Mouse (Mus musculus): ENCODE measurements at regions not wholly inside any gene's neighbourhood (a gene's known extent, or its start where the extent isn't known, plus 50 kb on each side); places are given as distances from the start of the nearest gene placed in this dataset.

- Histone ChIP-seq H3K79me3 (ENCODE audit: low read depth) (no peaks in the 10 kb centered on the region), H3K36me3 (ENCODE audit: control insufficient read depth, insufficient read depth) (no peaks in the 10 kb centered on the region), H3ac (ENCODE audit: control insufficient read depth, insufficient read length, low read depth) (no peak overlapping the region), H3K79me2 (ENCODE audit: control insufficient read depth, insufficient read depth) (no peaks in the 10 kb centered on the region), H3K4me3 (ENCODE audit: insufficient read depth, poor library complexity, severe bottlenecking) (no peak overlapping the region), H3K27me3 (ENCODE audit: control insufficient read depth, insufficient read depth, insufficient read length) (no peaks in the 10 kb centered on the region)
- TF ChIP-seq FOSL1 (IDR thresholded peaks at IDR 0.05; ENCODE audit: insufficient read depth, low read length, poor library complexity, severe bottlenecking) (no peak), MAX (IDR thresholded peaks at IDR 0.05) (no peak), MYOD1 (IDR thresholded peaks at IDR 0.05; ENCODE audit: control insufficient read depth, insufficient read length, low read depth) (no peak), CEBPB (IDR thresholded peaks at IDR 0.05; ENCODE audit: low read depth) (no peak), MYOG (IDR thresholded peaks at IDR 0.05; ENCODE audit: control insufficient read depth, extremely low read depth, insufficient read length) (no peak), CTCF (IDR thresholded peaks at IDR 0.05; ENCODE audit: control insufficient read depth, insufficient read depth, insufficient read length) (no peak), USF1 (IDR thresholded peaks at IDR 0.05; ENCODE audit: low read depth) (no peak)
Measured at GRCm38 (mm10) chr13:47720645-47721044, 540.4 kb upstream of the Id4 start.

- Histone ChIP-seq H3K79me2 (ENCODE audit: control insufficient read depth, insufficient read depth) (no peaks in the 10 kb centered on the region), H3ac (ENCODE audit: control insufficient read depth, insufficient read length, low read depth) (no peak overlapping the region), H3K27me3 (ENCODE audit: control insufficient read depth, insufficient read depth, insufficient read length) (no peaks in the 10 kb centered on the region), H3K79me3 (ENCODE audit: low read depth) (no peaks in the 10 kb centered on the region), H3K36me3 (ENCODE audit: control insufficient read depth, insufficient read depth) (no peaks in the 10 kb centered on the region), H3K4me3 (ENCODE audit: insufficient read depth, poor library complexity, severe bottlenecking) (no peak overlapping the region)
- TF ChIP-seq MYOG (IDR thresholded peaks at IDR 0.05; ENCODE audit: control insufficient read depth, extremely low read depth, insufficient read length): no peak
- TF ChIP-seq FOSL1 (IDR thresholded peaks at IDR 0.05; ENCODE audit: insufficient read depth, low read length, poor library complexity, severe bottlenecking): no peak
- TF ChIP-seq CEBPB (IDR thresholded peaks at IDR 0.05; ENCODE audit: low read depth): no peak
- no peak for TF ChIP-seq USF1 (IDR thresholded peaks at IDR 0.05; ENCODE audit: low read depth)
- no peak for TF ChIP-seq CTCF (IDR thresholded peaks at IDR 0.05; ENCODE audit: control insufficient read depth, insufficient read depth, insufficient read length)
- TF ChIP-seq MYOD1 (IDR thresholded peaks at IDR 0.05; ENCODE audit: control insufficient read depth, insufficient read length, low read depth): no peak
- no peak for TF ChIP-seq MAX (IDR thresholded peaks at IDR 0.05)
Measured at GRCm38 (mm10) chr13:47734415-47734814, 526.6 kb upstream of the Id4 start.

GRCm38 (mm10) chr13:47735426-47736063, 525.5 kb upstream of the Id4 start:
- no peak overlapping the region for H3K4me3 ChIP-seq (ENCODE audit: insufficient read depth, poor library complexity, severe bottlenecking)
- H3K36me3 ChIP-seq (ENCODE audit: control insufficient read depth, insufficient read depth): no peaks in the 10 kb centered on the region
- no peaks in the 10 kb centered on the region for H3K27me3 ChIP-seq (ENCODE audit: control insufficient read depth, insufficient read depth, insufficient read length)
- no peaks in the 10 kb centered on the region for H3K79me3 ChIP-seq (ENCODE audit: low read depth)
- no peak overlapping the region for H3ac ChIP-seq (ENCODE audit: control insufficient read depth, insufficient read length, low read depth)
- no peaks in the 10 kb centered on the region for H3K79me2 ChIP-seq (ENCODE audit: control insufficient read depth, insufficient read depth)
- TF ChIP-seq MYOD1 (IDR thresholded peaks at IDR 0.05; ENCODE audit: control insufficient read depth, insufficient read length, low read depth): no peak
- TF ChIP-seq CTCF (IDR thresholded peaks at IDR 0.05; ENCODE audit: control insufficient read depth, insufficient read depth, insufficient read length): no peak
- TF ChIP-seq FOSL1 (IDR thresholded peaks at IDR 0.05; ENCODE audit: insufficient read depth, low read length, poor library complexity, severe bottlenecking): no peak
- TF ChIP-seq MYOG (IDR thresholded peaks at IDR 0.05; ENCODE audit: control insufficient read depth, extremely low read depth, insufficient read length): no peak
- no peak for TF ChIP-seq USF1 (IDR thresholded peaks at IDR 0.05; ENCODE audit: low read depth)
- no peak for TF ChIP-seq MAX (IDR thresholded peaks at IDR 0.05)
- no peak for TF ChIP-seq CEBPB (IDR thresholded peaks at IDR 0.05; ENCODE audit: low read depth)

GRCm38 (mm10) chr13:47748906-47749305, 512.1 kb upstream of the Id4 start:
- no peak for TF ChIP-seq MYOD1 (IDR thresholded peaks at IDR 0.05; ENCODE audit: control insufficient read depth, insufficient read length, low read depth)
- TF ChIP-seq FOSL1 (IDR thresholded peaks at IDR 0.05; ENCODE audit: insufficient read depth, low read length, poor library complexity, severe bottlenecking): no peak
- no peak for TF ChIP-seq MYOG (IDR thresholded peaks at IDR 0.05; ENCODE audit: control insufficient read depth, extremely low read depth, insufficient read length)
- H3K27me3 ChIP-seq (ENCODE audit: control insufficient read depth, insufficient read depth, insufficient read length): no peaks in the 10 kb centered on the region
- no peak overlapping the region for H3ac ChIP-seq (ENCODE audit: control insufficient read depth, insufficient read length, low read depth)
- no peaks in the 10 kb centered on the region for H3K79me3 ChIP-seq (ENCODE audit: low read depth)
- no peaks in the 10 kb centered on the region for H3K79me2 ChIP-seq (ENCODE audit: control insufficient read depth, insufficient read depth)
- no peaks in the 10 kb centered on the region for H3K36me3 ChIP-seq (ENCODE audit: control insufficient read depth, insufficient read depth)
- H3K4me3 ChIP-seq (ENCODE audit: insufficient read depth, poor library complexity, severe bottlenecking): no peak overlapping the region

- no peak overlapping the region for H3K4me3 ChIP-seq (ENCODE audit: insufficient read depth, poor library complexity, severe bottlenecking)
- H3K27me3 ChIP-seq (ENCODE audit: control insufficient read depth, insufficient read depth, insufficient read length): no peaks in the 10 kb centered on the region
- no peak for TF ChIP-seq FOSL1 (IDR thresholded peaks at IDR 0.05; ENCODE audit: insufficient read depth, low read length, poor library complexity, severe bottlenecking)
- TF ChIP-seq MAX (IDR thresholded peaks at IDR 0.05): no peak
- TF ChIP-seq USF1 (IDR thresholded peaks at IDR 0.05; ENCODE audit: low read depth): no peak
- no peak for TF ChIP-seq CTCF (IDR thresholded peaks at IDR 0.05; ENCODE audit: control insufficient read depth, insufficient read depth, insufficient read length)
- TF ChIP-seq CEBPB (IDR thresholded peaks at IDR 0.05; ENCODE audit: low read depth): no peak
- no peak for TF ChIP-seq MYOD1 (IDR thresholded peaks at IDR 0.05; ENCODE audit: control insufficient read depth, insufficient read length, low read depth)
- TF ChIP-seq MYOG (IDR thresholded peaks at IDR 0.05; ENCODE audit: control insufficient read depth, extremely low read depth, insufficient read length): no peak
- no peaks in the 10 kb centered on the region for H3K79me3 ChIP-seq (ENCODE audit: low read depth)
- no peak overlapping the region for H3ac ChIP-seq (ENCODE audit: control insufficient read depth, insufficient read length, low read depth)
- no peaks in the 10 kb centered on the region for H3K36me3 ChIP-seq (ENCODE audit: control insufficient read depth, insufficient read depth)
- H3K79me2 ChIP-seq (ENCODE audit: control insufficient read depth, insufficient read depth): no peaks in the 10 kb centered on the region
Measured at GRCm38 (mm10) chr13:47751033-47751432, 510.0 kb upstream of the Id4 start.

Measured in C2C12 (cell line).